Mouse (Mus musculus) forebrain, embryonic 15.5 days (tissue): ENCODE data around the gene Pik3r1. TPM values are rescaled to one million over a fixed set of nuclear protein-coding genes. Genes with fewer than 3 reads are reported as not detected.

Experiments used
- ATAC-seq: fragments of 200-750 bp; cut with Nextera tagmentation; replicated peaks from 2 replicates; pipeline ENCODE4 v1.8.0; 2017; ENCODE audit warnings: mild to moderate bottlenecking, moderate TSS enrichment, moderate library complexity
- H3K27ac ChIP-seq: fragments of 300-500 bp; sonication (generic); replicated peaks from 2 replicates; pipeline ENCODE4 v1.5.1; 2015; ENCODE audit warnings: mild to moderate bottlenecking, inconsistent platforms
- H3K27me3 ChIP-seq: fragments of 300-500 bp; sonication (generic); 2 replicates; pipeline ENCODE4 v1.6.1; 2015; ENCODE audit warnings: inconsistent platforms
- H3K36me3 ChIP-seq: fragments of 300-500 bp; sonication (generic); 2 replicates; pipeline ENCODE4 v1.6.1; 2015; ENCODE audit warnings: mild to moderate bottlenecking, inconsistent platforms
- H3K4me1 ChIP-seq: fragments of 300-500 bp; sonication (generic); 2 replicates; pipeline ENCODE4 v1.6.1; 2015; ENCODE audit warnings: inconsistent platforms
- H3K4me2 ChIP-seq: fragments of 300-500 bp; sonication (generic); replicated peaks from 2 replicates; pipeline ENCODE4 v1.6.1; 2015; ENCODE audit warnings: mild to moderate bottlenecking, inconsistent platforms
- H3K4me3 ChIP-seq: fragments of 300-500 bp; sonication (generic); 2 replicates; pipeline ENCODE4 v1.5.1; 2015; ENCODE audit warnings: mild to moderate bottlenecking, inconsistent platforms
- H3K9ac ChIP-seq: fragments of 300-500 bp; sonication (generic); replicated peaks from 2 replicates; pipeline ENCODE4 v1.6.1; 2015; ENCODE audit warnings: mild to moderate bottlenecking, inconsistent platforms
- H3K9me3 ChIP-seq: fragments of 300-500 bp; sonication (generic); 2 replicates; pipeline ENCODE4 v1.6.1; 2016; ENCODE audit warnings: inconsistent platforms
- WGBS: fragments of 180-500 bp; shearing (Covaris S2); methylation state at CpG from one replicate; pipeline ENCODE4 v1.1.7; 2015; ENCODE audit warnings: mixed read lengths; 5-methylcytosine and 5-hydroxymethylcytosine counted together
- polyA plus RNA-seq: library from polyadenylated mRNA; unstranded; fragments of >200 nt; fragmentation: Nextera tagmentation; extraction: Ambion mirVana; gene quantifications from 2 replicates; pipeline ENCODE4 v1.2.1, GENCODE M21; 2015

The Pik3r1 gene
- polyA plus RNA-seq, 1 experiment from 2014 or later: 39.3 TPM

DNA sequence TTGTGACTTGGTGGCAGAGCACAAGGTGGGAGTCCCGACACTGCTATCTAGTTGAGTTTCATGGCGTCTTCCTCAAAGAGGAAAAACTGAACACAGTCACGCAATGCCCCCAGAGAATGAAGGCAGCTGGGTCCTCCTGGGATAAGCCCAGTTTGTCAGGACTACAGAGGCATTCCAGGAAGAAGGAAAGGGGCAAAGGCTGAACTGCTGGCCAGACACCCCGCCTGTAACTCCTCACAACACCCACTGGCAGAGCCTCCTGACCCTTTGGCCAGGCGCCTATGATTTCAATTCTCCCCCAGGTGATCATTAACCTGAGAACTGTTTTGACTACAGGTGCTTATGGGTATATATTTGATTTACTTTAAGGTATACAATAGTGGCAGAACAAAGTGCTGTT, 3.9 kb downstream of the Pik3r1 start:
- Histone ChIP-seq H3K27me3 (no peaks in the 10 kb centered on the region), H3K4me2 (peak overlapping the region; percentile 8; the same call in 1 of the 2 replicates), H3K9me3 (no peaks in the 10 kb centered on the region), H3K4me3 (no peak overlapping the region), H3K4me1 (peaks cover 55% of the 10 kb centered on the region), H3K9ac (0 out of 2 replicates have a peak overlapping the region, but pooled peaks have one; percentile 4), H3K27ac (no peak overlapping the region), H3K36me3 (no peaks in the 10 kb centered on the region)
- no peak for ATAC-seq
- WGBS: 87% methylated on average over 5 of the region's 5 CpGs

DNA sequence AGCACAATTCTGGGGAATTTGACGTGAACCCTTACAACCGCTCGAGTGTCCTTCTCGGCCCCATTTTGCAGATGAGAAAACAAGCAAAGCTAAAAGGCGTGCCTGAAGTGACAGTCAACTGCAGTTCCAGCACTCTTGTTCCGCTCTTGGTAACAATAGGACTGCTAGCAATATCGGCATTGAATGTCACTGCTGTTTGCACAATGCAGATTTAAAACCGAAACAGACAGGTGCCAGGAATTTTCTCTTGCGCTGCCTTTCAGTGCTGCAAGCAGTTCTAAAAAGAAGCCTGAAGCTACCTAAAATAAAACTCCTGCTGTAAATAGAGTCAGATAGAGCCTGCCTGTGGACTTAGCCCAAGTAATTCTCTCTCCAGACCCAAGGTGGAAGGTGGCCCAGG, 4.3 kb downstream of the Pik3r1 start:
- Histone ChIP-seq H3K9ac (0 out of 2 replicates have a peak overlapping the region, but pooled peaks have one; percentile 4), H3K4me3 (no peak overlapping the region), H3K9me3 (no peaks in the 10 kb centered on the region), H3K27me3 (no peaks in the 10 kb centered on the region), H3K4me1 (peaks cover 60% of the 10 kb centered on the region), H3K36me3 (no peaks in the 10 kb centered on the region), H3K4me2 (peak overlapping the region; percentile 8; the same call in 1 of the 2 replicates), H3K27ac (no peak overlapping the region)
- WGBS: 87% methylated on average over 9 of the region's 9 CpGs
- no peak for ATAC-seq

DNA sequence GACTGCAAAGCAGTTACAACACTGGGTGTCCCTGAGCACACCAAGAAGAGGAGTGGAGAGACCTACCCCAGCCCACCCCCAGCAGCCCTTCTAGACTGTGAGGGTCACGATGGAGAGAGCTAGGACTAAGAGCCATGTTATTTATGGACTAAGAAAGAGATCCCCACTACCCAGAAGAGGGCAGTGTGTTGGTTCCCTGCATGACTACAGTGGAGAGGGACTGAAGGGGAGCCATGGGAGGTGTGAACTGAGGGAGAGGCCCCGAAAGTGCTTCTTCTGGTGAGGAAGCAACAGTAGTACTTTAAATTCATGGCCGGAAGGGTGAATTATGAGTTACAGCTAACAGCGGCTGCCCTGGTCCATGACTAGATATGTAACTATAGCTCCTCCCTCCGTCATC, 4.9 kb downstream of the Pik3r1 start:
- no peak overlapping the region for H3K4me2 ChIP-seq
- no peak overlapping the region for H3K4me3 ChIP-seq
- H3K27me3 ChIP-seq: no peaks in the 10 kb centered on the region
- H3K9me3 ChIP-seq: no peaks in the 10 kb centered on the region
- no peak for ATAC-seq
- H3K36me3 ChIP-seq: no peaks in the 10 kb centered on the region
- no peak overlapping the region for H3K27ac ChIP-seq
- H3K4me1 ChIP-seq: peaks cover 63% of the 10 kb centered on the region
- no peak overlapping the region for H3K9ac ChIP-seq
- WGBS: 85% methylated on average over 5 of the region's 5 CpGs

GRCm38 (mm10) chr13:101761617-101762016, 6.4 kb downstream of the Pik3r1 start:
- Histone ChIP-seq H3K27me3 (no peaks in the 10 kb centered on the region), H3K36me3 (peaks cover 4% of the 10 kb centered on the region; the same call in 1 of the 2 replicates), H3K4me1 (peaks cover 73% of the 10 kb centered on the region), H3K4me3 (no peak overlapping the region), H3K9ac (no peak overlapping the region), H3K4me2 (no peak overlapping the region), H3K27ac (no peak overlapping the region), H3K9me3 (no peaks in the 10 kb centered on the region)
- ATAC-seq: no peak
- WGBS: 56% methylated on average over 5 of the region's 5 CpGs

GRCm38 (mm10) chr13:101760953-101761352, 7.1 kb downstream of the Pik3r1 start:
- peaks cover 71% of the 10 kb centered on the region for H3K4me1 ChIP-seq
- no peak overlapping the region for H3K9ac ChIP-seq
- H3K4me2 ChIP-seq: no peak overlapping the region
- no peak for ATAC-seq
- 74% methylated on average over 3 of the region's 3 CpGs for WGBS
- H3K4me3 ChIP-seq: no peak overlapping the region
- H3K27me3 ChIP-seq: no peaks in the 10 kb centered on the region
- H3K36me3 ChIP-seq: peaks cover 9% of the 10 kb centered on the region; the same call in 1 of the 2 replicates
- no peak overlapping the region for H3K27ac ChIP-seq
- no peaks in the 10 kb centered on the region for H3K9me3 ChIP-seq

- ATAC-seq: no peak
- H3K4me1 ChIP-seq: peaks cover 63% of the 10 kb centered on the region
- peaks cover 9% of the 10 kb centered on the region; the same call in 1 of the 2 replicates for H3K36me3 ChIP-seq
Measured at GRCm38 (mm10) chr13:101760001-101760687, 7.9 kb downstream of the Pik3r1 start.

DNA sequence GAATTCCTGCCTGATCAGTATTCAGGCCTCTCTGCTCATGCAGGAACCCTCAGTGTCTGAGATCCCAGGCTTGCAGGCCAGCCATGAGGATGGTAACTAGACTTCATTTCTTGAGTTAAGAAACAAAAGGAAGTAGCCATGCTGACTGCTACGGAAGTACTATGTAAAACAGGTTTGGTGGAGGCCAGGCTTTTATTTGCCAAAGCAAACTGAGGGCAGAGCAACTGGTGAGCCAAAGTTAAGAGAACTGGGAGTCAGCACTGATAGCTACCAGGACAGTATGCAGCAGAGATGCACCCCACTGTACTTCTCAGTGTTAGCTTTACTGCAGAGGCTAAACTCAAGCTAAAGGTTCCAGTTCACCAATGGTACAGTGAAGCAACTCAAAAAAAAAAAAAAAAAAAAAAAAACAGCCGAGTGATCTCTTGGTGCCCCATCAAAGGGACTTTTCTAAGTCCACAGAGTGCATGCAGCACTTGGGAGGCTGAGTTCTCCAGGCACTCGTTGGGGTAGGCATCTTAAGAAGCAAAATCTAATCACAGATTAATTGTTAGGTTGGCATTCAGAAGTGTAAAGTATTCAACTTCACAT, 8.6 kb downstream of the Pik3r1 start:
- Histone ChIP-seq H3K27me3 (no peaks in the 10 kb centered on the region), H3K36me3 (peaks cover 9% of the 10 kb centered on the region; the same call in 1 of the 2 replicates), H3K9ac (no peak overlapping the region), H3K27ac (peak overlapping the region; percentile 67), H3K4me1 (peaks cover 60% of the 10 kb centered on the region), H3K4me3 (no peak overlapping the region), H3K9me3 (no peaks in the 10 kb centered on the region), H3K4me2 (no peak overlapping the region; the same call in 1 of the 2 replicates)
- no peak for ATAC-seq
- 11% methylated on average over 3 of the region's 3 CpGs for WGBS

More at GRCm38 (mm10) chr13:101760001-101760687, 7.9 kb downstream of the Pik3r1 start:
- Histone ChIP-seq H3K9ac (no peak overlapping the region), H3K9me3 (no peaks in the 10 kb centered on the region), H3K4me2 (no peak overlapping the region; the same call in 1 of the 2 replicates), H3K27ac (peak overlapping the region; percentile 67), H3K4me3 (no peak overlapping the region), H3K27me3 (no peaks in the 10 kb centered on the region)
- 26% methylated on average over 8 of the region's 8 CpGs for WGBS

DNA sequence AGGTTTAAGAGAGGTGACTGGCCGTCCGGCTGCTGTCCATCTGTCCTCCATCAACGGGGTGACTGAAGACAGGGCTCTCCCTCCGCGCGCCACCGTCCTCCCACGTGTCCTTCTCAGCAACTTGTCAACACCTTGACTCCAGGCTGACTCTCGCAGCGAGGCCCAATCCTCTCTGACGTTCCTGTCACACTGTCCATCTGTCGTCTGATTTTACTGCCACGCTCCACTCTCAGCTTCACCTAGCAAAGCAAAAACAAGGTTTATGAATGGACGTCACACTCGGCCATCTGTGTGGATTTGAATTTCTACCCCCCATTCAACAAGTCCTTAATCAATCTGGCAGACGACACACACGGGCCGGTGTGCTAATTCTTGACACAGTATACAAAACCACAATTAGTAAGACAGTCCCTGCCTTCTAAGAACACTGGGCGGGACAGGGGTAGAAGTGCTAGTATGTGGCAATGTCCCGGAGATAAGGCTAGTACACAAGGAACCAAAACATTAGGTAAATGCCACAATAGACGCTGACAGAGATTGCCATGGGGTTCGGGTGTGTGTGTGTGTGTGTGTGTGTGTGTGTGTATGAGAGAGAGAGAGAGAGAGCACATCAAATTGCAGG, 10.1 kb downstream of the Pik3r1 start:
- H3K27ac ChIP-seq: no peak overlapping the region
- no peak overlapping the region for H3K9ac ChIP-seq
- 61% methylated on average over 22 of the region's 22 CpGs for WGBS
- no peaks in the 10 kb centered on the region for H3K9me3 ChIP-seq
- H3K27me3 ChIP-seq: no peaks in the 10 kb centered on the region
- peaks cover 9% of the 10 kb centered on the region; the same call in 1 of the 2 replicates for H3K36me3 ChIP-seq
- no peak overlapping the region for H3K4me3 ChIP-seq
- H3K4me2 ChIP-seq: no peak overlapping the region
- peak; percentile 74 for ATAC-seq
- H3K4me1 ChIP-seq: peaks cover 52% of the 10 kb centered on the region

- Histone ChIP-seq H3K9me3 (no peaks in the 10 kb centered on the region), H3K27ac (no peak overlapping the region), H3K9ac (no peak overlapping the region), H3K4me3 (no peak overlapping the region), H3K36me3 (peaks cover 9% of the 10 kb centered on the region; the same call in 1 of the 2 replicates), H3K4me1 (peaks cover 40% of the 10 kb centered on the region), H3K4me2 (no peak overlapping the region), H3K27me3 (no peaks in the 10 kb centered on the region)
- WGBS: 70% methylated on average over 2 of the region's 2 CpGs
- no peak for ATAC-seq
Measured at GRCm38 (mm10) chr13:101755228-101755627, 12.8 kb downstream of the Pik3r1 start.

- Histone ChIP-seq H3K27me3 (no peaks in the 10 kb centered on the region), H3K27ac (no peak overlapping the region), H3K9me3 (no peaks in the 10 kb centered on the region), H3K4me3 (no peak overlapping the region), H3K9ac (no peak overlapping the region), H3K4me1 (peaks cover 24% of the 10 kb centered on the region), H3K4me2 (no peak overlapping the region), H3K36me3 (peaks cover 9% of the 10 kb centered on the region; the same call in 1 of the 2 replicates)
- 87% methylated on average over 6 of the region's 6 CpGs for WGBS
- no peak for ATAC-seq
Measured at GRCm38 (mm10) chr13:101753639-101754038, 14.4 kb downstream of the Pik3r1 start.

GRCm38 (mm10) chr13:101751816-101752215, 16.2 kb downstream of the Pik3r1 start:
- H3K36me3 ChIP-seq: peaks cover 7% of the 10 kb centered on the region; the same call in 1 of the 2 replicates
- H3K27ac ChIP-seq: no peak overlapping the region
- no peak overlapping the region for H3K4me3 ChIP-seq
- H3K4me2 ChIP-seq: no peak overlapping the region
- no peaks in the 10 kb centered on the region for H3K9me3 ChIP-seq
- peaks cover 9% of the 10 kb centered on the region; the same call in 1 of the 2 replicates for H3K4me1 ChIP-seq
- no peak for ATAC-seq
- no peak overlapping the region for H3K9ac ChIP-seq
- H3K27me3 ChIP-seq: no peaks in the 10 kb centered on the region
- WGBS: 63% methylated on average over 4 of the region's 4 CpGs

GRCm38 (mm10) chr13:101746012-101746595, 21.9 kb downstream of the Pik3r1 start:
- H3K36me3 ChIP-seq: no peaks in the 10 kb centered on the region
- 90% methylated on average over 8 of the region's 8 CpGs for WGBS
- H3K9ac ChIP-seq: no peak overlapping the region

More at GRCm38 (mm10) chr13:101746012-101746595, 21.9 kb downstream of the Pik3r1 start:
- Histone ChIP-seq H3K4me1 (no peaks in the 10 kb centered on the region), H3K27ac (no peak overlapping the region), H3K4me3 (no peak overlapping the region), H3K4me2 (no peak overlapping the region), H3K9me3 (no peaks in the 10 kb centered on the region), H3K27me3 (no peaks in the 10 kb centered on the region)
- ATAC-seq: no peak
